Mouse (Mus musculus): ENCODE results near the gene Pde4d. TPM values are rescaled to one million over a fixed set of nuclear protein-coding genes. Genes with fewer than 3 reads are reported as not detected.

Pde4d gene
- polyA plus RNA-seq, 1 experiment: 56.2 TPM

GRCm38 (mm10) chr13:108834197-108834596 lies 384.4 kb downstream of the Pde4d start:
- H3K4me3 ChIP-seq (ENCODE audit: insufficient read depth, low read depth, low read length): no peak overlapping the region
- H3K4me1 ChIP-seq (ENCODE audit: control insufficient read depth, insufficient read depth, insufficient read length, low read length): no peaks in the 10 kb centered on the region

GRCm38 (mm10) chr13:108836314-108836713 lies 386.6 kb downstream of the Pde4d start:
- no peak overlapping the region for H3K27ac ChIP-seq (replicated peaks; ENCODE audit: low read depth, low read length)
- no peaks in the 10 kb centered on the region for H3K4me1 ChIP-seq (ENCODE audit: control insufficient read depth, insufficient read depth, insufficient read length, low read length)
- H3K4me3 ChIP-seq (ENCODE audit: insufficient read depth, low read depth, low read length): no peak overlapping the region

More at GRCm38 (mm10) chr13:108834197-108834596, 384.4 kb downstream of the Pde4d start:
- no peak overlapping the region for H3K27ac ChIP-seq (replicated peaks; ENCODE audit: low read depth, low read length)

GRCm38 (mm10) chr13:108839142-108839541 lies 389.4 kb downstream of the Pde4d start:
- Histone ChIP-seq H3K27ac (replicated peaks; ENCODE audit: low read depth, low read length) (no peak overlapping the region), H3K4me3 (ENCODE audit: insufficient read depth, low read depth, low read length) (no peak overlapping the region), H3K4me1 (ENCODE audit: control insufficient read depth, insufficient read depth, insufficient read length, low read length) (no peaks in the 10 kb centered on the region)

GRCm38 (mm10) chr13:108854090-108854489 lies 404.3 kb downstream of the Pde4d start:
- Histone ChIP-seq H3K27ac (replicated peaks; ENCODE audit: low read depth, low read length) (no peak overlapping the region), H3K4me1 (ENCODE audit: control insufficient read depth, insufficient read depth, insufficient read length, low read length) (no peaks in the 10 kb centered on the region), H3K4me3 (ENCODE audit: insufficient read depth, low read depth, low read length) (no peak overlapping the region)

- no peak overlapping the region for H3K27ac ChIP-seq (replicated peaks; ENCODE audit: low read depth, low read length)
- H3K4me1 ChIP-seq (ENCODE audit: control insufficient read depth, insufficient read depth, insufficient read length, low read length): no peaks in the 10 kb centered on the region
- no peak overlapping the region for H3K4me3 ChIP-seq (ENCODE audit: insufficient read depth, low read depth, low read length)
Observed at GRCm38 (mm10) chr13:108856776-108857435, 407.2 kb downstream of the Pde4d start.

GRCm38 (mm10) chr13:108859336-108859735 lies 409.6 kb downstream of the Pde4d start:
- Histone ChIP-seq H3K27ac (replicated peaks; ENCODE audit: low read depth, low read length) (no peak overlapping the region), H3K4me3 (ENCODE audit: insufficient read depth, low read depth, low read length) (no peak overlapping the region), H3K4me1 (ENCODE audit: control insufficient read depth, insufficient read depth, insufficient read length, low read length) (no peaks in the 10 kb centered on the region)

- H3K27ac ChIP-seq (replicated peaks; ENCODE audit: low read depth, low read length): no peak overlapping the region
- H3K4me3 ChIP-seq (ENCODE audit: insufficient read depth, low read depth, low read length): no peak overlapping the region
- H3K4me1 ChIP-seq (ENCODE audit: control insufficient read depth, insufficient read depth, insufficient read length, low read length): no peaks in the 10 kb centered on the region
Observed at GRCm38 (mm10) chr13:108860737-108861136, 411.0 kb downstream of the Pde4d start.

- Histone ChIP-seq H3K4me3 (ENCODE audit: insufficient read depth, low read depth, low read length) (no peak overlapping the region), H3K4me1 (ENCODE audit: control insufficient read depth, insufficient read depth, insufficient read length, low read length) (no peaks in the 10 kb centered on the region), H3K27ac (replicated peaks; ENCODE audit: low read depth, low read length) (no peak overlapping the region)
Observed at GRCm38 (mm10) chr13:108861707-108862106, 412.0 kb downstream of the Pde4d start.

- Histone ChIP-seq H3K4me1 (ENCODE audit: control insufficient read depth, insufficient read depth, insufficient read length, low read length) (no peaks in the 10 kb centered on the region), H3K27ac (replicated peaks; ENCODE audit: low read depth, low read length) (no peak overlapping the region), H3K4me3 (ENCODE audit: insufficient read depth, low read depth, low read length) (no peak overlapping the region)
Observed at GRCm38 (mm10) chr13:108862173-108862572, 412.4 kb downstream of the Pde4d start.

GRCm38 (mm10) chr13:108900160-108900559 lies 450.4 kb downstream of the Pde4d start:
- Histone ChIP-seq H3K4me3 (ENCODE audit: insufficient read depth, low read depth, low read length) (no peak overlapping the region), H3K4me1 (ENCODE audit: control insufficient read depth, insufficient read depth, insufficient read length, low read length) (no peaks in the 10 kb centered on the region), H3K27ac (replicated peaks; ENCODE audit: low read depth, low read length) (no peak overlapping the region)

GRCm38 (mm10) chr13:108905121-108905520 lies 455.4 kb downstream of the Pde4d start:
- H3K4me3 ChIP-seq (ENCODE audit: insufficient read depth, low read depth, low read length): no peak overlapping the region
- H3K4me1 ChIP-seq (ENCODE audit: control insufficient read depth, insufficient read depth, insufficient read length, low read length): no peaks in the 10 kb centered on the region
- H3K27ac ChIP-seq (replicated peaks; ENCODE audit: low read depth, low read length): no peak overlapping the region

GRCm38 (mm10) chr13:108909193-108909592 lies 459.4 kb downstream of the Pde4d start:
- no peak overlapping the region for H3K4me3 ChIP-seq (ENCODE audit: insufficient read depth, low read depth, low read length)
- H3K4me1 ChIP-seq (ENCODE audit: control insufficient read depth, insufficient read depth, insufficient read length, low read length): no peaks in the 10 kb centered on the region
- H3K27ac ChIP-seq (replicated peaks; ENCODE audit: low read depth, low read length): no peak overlapping the region

GRCm38 (mm10) chr13:108914626-108915025 lies 464.9 kb downstream of the Pde4d start:
- no peaks in the 10 kb centered on the region for H3K4me1 ChIP-seq (ENCODE audit: control insufficient read depth, insufficient read depth, insufficient read length, low read length)
- H3K27ac ChIP-seq (replicated peaks; ENCODE audit: low read depth, low read length): no peak overlapping the region
- H3K4me3 ChIP-seq (ENCODE audit: insufficient read depth, low read depth, low read length): no peak overlapping the region

GRCm38 (mm10) chr13:108921146-108921545 lies 471.4 kb downstream of the Pde4d start:
- Histone ChIP-seq H3K4me3 (ENCODE audit: insufficient read depth, low read depth, low read length) (no peak overlapping the region), H3K4me1 (ENCODE audit: control insufficient read depth, insufficient read depth, insufficient read length, low read length) (no peaks in the 10 kb centered on the region), H3K27ac (replicated peaks; ENCODE audit: low read depth, low read length) (no peak overlapping the region)

GRCm38 (mm10) chr13:108934854-108935253 lies 485.1 kb downstream of the Pde4d start:
- no peaks in the 10 kb centered on the region for H3K4me1 ChIP-seq (ENCODE audit: control insufficient read depth, insufficient read depth, insufficient read length, low read length)
- H3K4me3 ChIP-seq (ENCODE audit: insufficient read depth, low read depth, low read length): no peak overlapping the region
- no peak overlapping the region for H3K27ac ChIP-seq (replicated peaks; ENCODE audit: low read depth, low read length)

- Histone ChIP-seq H3K27ac (replicated peaks; ENCODE audit: low read depth, low read length) (no peak overlapping the region), H3K4me3 (ENCODE audit: insufficient read depth, low read depth, low read length) (no peak overlapping the region), H3K4me1 (ENCODE audit: control insufficient read depth, insufficient read depth, insufficient read length, low read length) (no peaks in the 10 kb centered on the region)
Observed at GRCm38 (mm10) chr13:108937272-108937671, 487.5 kb downstream of the Pde4d start.

All from brown adipose tissue, adult 24 weeks (tissue).